Mouse (Mus musculus) frontal cortex, adult 2 months (tissue): Measurements from ENCODE around the gene Fam184b. TPM values are rescaled to one million over a fixed set of nuclear protein-coding genes. Genes with fewer than 3 reads are reported as not detected.

Experiments used
- DNase-seq, 2 experiments: peaks; one replicate each; pipeline ENCODE4 v3.0.0; 2022; ENCODE audit warnings: low spot score in 1 of 2; ENCODE audit errors: extremely low spot score in 1 of 2
- polyA plus RNA-seq: library from polyadenylated mRNA; depleted of rRNA; stranded (reverse); fragments of >200 nt; gene quantifications from 2 replicates; pipeline ENCODE4 v1.2.3, GENCODE M21; 2012

Gene Fam184b
- polyA plus RNA-seq, 1 experiment: 7.3 TPM

DNA sequence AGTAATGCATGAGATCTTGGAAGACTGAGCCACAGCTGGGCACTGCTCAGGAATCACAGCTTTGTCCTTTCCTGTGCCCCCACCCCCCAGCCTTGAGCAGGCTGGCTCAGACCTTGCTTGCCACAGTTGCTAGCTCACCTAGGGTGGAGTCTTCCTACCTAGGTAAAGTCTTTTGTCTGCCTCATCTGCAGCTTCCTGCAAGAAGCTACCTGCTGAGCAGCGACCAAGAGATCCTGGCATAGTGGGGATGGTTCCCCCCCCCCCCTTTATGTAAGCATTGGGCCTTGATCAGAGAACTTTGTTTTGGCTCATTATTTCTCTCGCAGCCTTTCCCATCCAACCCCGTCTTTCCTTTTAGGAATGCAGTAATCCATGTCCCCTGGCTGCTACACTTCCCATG, 17.9 kb downstream of the Fam184b start:
- DNase-seq: no peak

DNA sequence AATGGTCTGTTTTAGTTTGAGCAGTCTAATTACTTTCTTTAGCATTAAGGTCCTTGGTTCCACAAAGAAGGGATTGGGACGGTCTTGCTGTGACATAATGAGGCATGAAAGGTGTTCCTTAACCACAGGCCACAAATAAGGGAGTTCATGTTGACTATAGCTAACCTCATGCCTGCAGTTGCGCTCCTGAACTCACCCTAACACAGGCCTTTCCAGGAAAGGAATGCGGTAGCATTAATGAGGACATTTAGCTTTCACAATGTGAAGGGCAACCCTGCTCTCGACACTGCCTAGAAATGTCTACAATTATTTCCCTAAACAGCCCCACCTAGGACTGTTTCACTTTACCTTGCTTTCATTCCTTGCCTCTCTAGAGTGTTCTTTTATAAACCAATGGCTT, 40.4 kb downstream of the Fam184b start:
- no peak for DNase-seq

- DNase-seq: peak; percentile 28 to 55
These were observed 43.9 kb downstream of the Fam184b start for GRCm38 (mm10) chr5:45595363-45596039.

DNA sequence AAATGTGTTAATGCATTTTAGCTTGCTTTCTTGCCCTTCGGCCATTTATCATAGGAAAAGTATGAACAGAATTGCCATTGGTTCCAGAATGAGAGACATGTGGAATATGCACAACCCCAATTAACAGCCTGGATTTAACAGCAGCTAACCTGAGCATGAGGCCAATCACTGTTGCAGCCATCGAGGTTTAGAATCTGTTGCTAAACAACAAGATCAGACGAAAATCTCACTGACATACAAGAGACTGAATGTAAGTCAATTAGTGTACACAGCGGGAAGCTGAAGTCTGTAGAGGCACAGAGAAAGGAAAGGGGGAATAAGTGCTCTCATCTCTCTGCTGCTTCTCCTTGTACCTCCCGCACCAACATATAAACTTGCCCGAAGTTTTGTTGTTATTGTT, 46.1 kb downstream of the Fam184b start:
- no peak for DNase-seq

DNA sequence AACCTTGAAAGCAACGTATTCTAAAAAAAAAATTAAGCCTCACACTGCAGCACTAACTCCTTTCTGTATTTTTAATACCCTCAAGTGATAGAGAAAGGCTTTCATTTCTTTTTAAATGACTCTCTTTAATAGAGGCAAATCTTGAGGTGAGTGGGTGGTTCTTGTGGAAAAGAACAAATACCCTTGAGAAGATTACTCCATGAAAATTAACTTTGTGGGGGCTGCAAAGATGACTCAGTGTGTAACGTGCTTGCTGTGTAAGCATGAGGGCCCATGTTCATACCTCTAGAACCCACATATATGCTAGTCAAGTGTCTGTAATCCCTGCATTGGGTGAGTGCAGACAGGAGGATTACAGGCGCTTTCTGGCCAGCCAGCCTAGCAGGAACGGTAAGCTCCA, 49.3 kb downstream of the Fam184b start:
- DNase-seq: peak in 1 of 2 experiments; percentile 53

- no peak for DNase-seq
These were observed 54.8 kb downstream of the Fam184b start for GRCm38 (mm10) chr5:45584601-45585000.

GRCm38 (mm10) chr5:45580279-45580678, 59.1 kb downstream of the Fam184b start:
- no peak for DNase-seq

- DNase-seq: no peak
These were observed 62.0 kb downstream of the Fam184b start for GRCm38 (mm10) chr5:45577376-45577775.

DNA sequence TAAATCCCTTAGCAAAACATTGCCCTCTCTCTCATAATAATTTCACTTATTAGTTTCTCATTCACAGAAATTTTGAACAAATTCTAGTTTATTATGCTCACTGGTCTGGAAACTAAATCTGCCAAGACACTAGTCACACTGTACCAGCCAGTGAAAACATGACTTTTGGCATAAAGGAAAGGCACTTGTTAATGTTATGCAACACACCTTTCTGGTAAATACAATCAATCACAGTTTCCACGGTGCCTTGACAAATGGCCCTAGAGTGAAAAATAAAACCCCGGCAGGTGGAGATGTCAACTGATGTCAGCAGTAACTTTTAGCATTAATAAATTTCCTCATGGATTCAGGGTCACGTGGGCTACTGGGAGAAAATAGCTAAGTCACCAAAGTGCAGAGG, 62.7 kb downstream of the Fam184b start:
- DNase-seq: no peak

GRCm38 (mm10) chr5:45572816-45573215, 66.6 kb downstream of the Fam184b start:
- no peak for DNase-seq

DNA sequence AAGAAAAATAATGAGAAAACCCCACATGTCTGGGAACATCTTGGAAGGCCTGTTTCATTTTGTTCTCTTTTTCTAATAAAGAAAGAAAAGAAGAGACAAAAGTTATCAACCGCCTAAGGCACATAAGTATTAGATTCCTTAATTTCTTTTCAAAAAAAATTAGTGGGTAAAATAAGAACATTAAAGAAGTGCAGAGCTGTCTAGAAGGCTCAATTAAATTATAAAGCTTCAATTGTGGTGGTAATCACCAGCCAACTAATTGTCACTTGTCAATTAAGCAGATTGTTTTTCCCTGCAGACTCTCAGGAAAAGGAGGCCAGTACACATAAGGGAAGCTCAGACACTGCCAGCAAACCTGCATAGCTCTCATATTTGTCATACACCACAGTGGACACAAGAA, 73.6 kb downstream of the Fam184b start:
- no peak for DNase-seq

GRCm38 (mm10) chr5:45564054-45564453, 75.4 kb downstream of the Fam184b start:
- no peak for DNase-seq

DNA sequence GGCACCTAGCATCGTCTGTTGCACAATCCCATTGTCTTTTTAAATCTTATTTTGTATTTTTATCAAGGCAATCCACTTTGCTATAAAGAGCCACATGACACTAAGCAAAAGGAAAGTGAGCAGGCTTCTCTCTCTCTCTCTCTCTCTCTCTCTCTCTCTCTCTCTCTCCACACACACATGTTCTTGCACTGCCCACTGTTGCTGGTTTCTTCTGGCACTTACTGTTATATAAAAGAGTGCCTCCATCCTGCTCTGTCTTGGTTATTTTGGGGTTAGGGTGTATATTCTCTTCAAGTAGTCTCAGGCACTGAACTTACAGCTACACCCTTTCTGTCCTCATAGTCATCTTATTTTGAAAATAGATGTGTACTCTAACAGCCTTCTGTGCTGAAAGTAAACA, 89.8 kb downstream of the Fam184b start:
- DNase-seq: no peak

- no peak for DNase-seq
These were observed 96.0 kb downstream of the Fam184b start for GRCm38 (mm10) chr5:45543374-45543773.

DNA sequence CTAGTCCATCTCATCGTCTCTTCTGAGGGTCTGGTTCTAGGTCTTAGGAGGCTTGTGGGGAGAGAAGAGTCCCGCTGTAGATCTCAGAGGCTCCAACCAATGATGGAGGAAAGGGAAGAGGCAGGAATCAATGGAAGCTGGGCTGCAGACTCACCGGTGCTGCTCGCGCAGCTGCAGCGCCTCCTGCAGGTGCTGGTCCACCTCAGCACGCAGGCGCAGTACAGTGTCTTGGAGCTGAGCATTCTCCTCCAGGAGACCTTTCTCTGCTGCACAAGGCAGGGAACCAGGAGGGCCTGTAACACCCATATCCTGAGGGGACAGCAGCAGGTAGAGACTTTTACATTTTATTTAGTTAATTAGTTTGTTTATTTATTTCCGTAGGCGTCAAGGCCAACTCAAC, 99.9 kb downstream of the Fam184b start:
- no peak for DNase-seq

- DNase-seq: no peak
These were observed 104.2 kb downstream of the Fam184b start for GRCm38 (mm10) chr5:45535177-45535576.

DNA sequence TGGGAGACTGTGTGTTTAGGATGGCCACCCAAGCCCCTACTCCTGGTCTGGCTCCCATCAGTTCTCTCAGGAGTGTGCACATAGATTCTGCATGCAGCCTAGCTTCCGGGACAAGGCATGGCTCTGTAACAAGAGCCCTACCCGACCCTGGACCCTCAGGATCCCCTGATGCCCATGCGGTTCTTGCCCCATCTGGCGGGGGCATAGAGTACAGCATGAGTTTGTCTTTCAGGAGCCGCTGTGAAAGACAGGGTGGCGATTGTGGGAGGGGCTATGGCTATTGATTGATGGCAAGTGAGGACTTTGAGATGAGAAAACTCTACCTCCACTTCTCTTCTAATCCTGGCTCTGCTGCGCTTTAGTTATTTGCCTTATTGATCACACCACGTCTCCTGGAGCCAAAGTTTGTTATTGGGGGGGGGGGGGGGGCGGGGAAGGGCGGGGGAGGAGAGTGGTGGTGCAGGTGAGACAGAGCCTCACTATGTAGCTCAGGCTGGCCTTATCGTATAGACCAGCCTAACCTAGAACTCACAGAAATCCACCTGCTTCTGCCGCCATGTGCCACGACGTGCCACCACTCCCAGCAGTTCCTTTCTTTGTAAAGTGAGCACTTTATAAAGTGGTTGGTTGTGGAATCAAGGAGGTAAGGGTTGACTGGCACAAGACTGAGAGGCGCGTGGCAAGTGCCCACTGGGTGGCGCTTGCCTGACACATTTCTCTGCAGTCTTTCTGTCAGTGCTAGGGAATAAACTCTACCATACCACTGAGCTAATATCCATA, 104.9 kb downstream of the Fam184b start:
- peak; percentile 29 to 80 for DNase-seq

GRCm38 (mm10) chr5:45529696-45530095, 109.7 kb downstream of the Fam184b start:
- no peak for DNase-seq

DNA sequence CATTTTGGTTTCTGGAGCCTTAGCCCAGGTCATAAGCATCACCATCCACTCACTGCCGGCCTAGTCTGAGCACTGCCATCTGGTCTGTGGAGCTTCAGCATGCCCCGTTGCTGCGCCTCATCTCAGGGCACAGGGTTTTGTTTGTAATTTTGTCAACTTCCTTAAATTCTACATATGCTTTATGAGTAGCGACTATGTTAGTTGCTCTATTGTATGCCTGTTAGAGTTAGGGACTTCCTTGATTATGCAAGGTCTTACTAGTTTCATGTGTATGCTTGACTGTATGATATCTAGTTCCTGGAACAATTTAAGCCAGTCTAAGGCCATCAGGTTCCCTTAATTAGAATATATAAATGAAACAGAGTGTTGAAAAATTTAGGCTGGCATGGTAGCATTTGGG, 113.1 kb downstream of the Fam184b start:
- DNase-seq: no peak

GRCm38 (mm10) chr5:45525101-45525500, 114.3 kb downstream of the Fam184b start:
- DNase-seq: no peak

- no peak for DNase-seq
These were observed 117.8 kb downstream of the Fam184b start for GRCm38 (mm10) chr5:45521601-45522000.

GRCm38 (mm10) chr5:45520809-45521110, 118.7 kb downstream of the Fam184b start:
- DNase-seq: no peak
